14 mouse cellular contexts compared by ENCODE assay signal in genomic region chr3:127562974-127563373, GRCm38 (mm10).
"Had no signal": no experiment of that assay in that cellular context is flagged by ENCODE, and none has a peak within 500 bp of the region (broad histone marks: within the 10 kb centered on the region; RNA-seq: fewer than 3 reads in every experiment).

No protein-coding gene starts in this region.

- H3K27me3 ChIP-seq: midbrain, embryonic 13.5 days; midbrain, embryonic 15.5 days; neural tube, embryonic 12.5 days; stomach, embryonic 15.5 days had no signal

- DNase-seq: lung, adult 18-20 months; lung, embryonic 14.5 days; lung, postnatal 10 days; lung, postnatal 4 days; right cerebral cortex, postnatal 14 days; thymus, adult 2 months; thymus, postnatal 25 days; thymus, postnatal 4 days had no signal

- H3K9me3 ChIP-seq: midbrain, embryonic 13.5 days; midbrain, embryonic 15.5 days; neural tube, embryonic 12.5 days; stomach, embryonic 15.5 days had no signal

- H3K36me3 ChIP-seq: midbrain, embryonic 15.5 days had no signal

- H3K4me1 ChIP-seq: midbrain, embryonic 13.5 days; midbrain, embryonic 15.5 days; neural tube, embryonic 12.5 days; stomach, embryonic 15.5 days had no signal

- H3K27ac ChIP-seq: midbrain, embryonic 13.5 days; midbrain, embryonic 15.5 days; neural tube, embryonic 12.5 days; stomach, embryonic 15.5 days; stomach, postnatal 0 days had no signal

- ATAC-seq: midbrain, embryonic 13.5 days; midbrain, embryonic 15.5 days had no signal

- H3K9ac ChIP-seq: lung, embryonic 14.5 days; midbrain, embryonic 13.5 days; midbrain, embryonic 15.5 days; neural tube, embryonic 12.5 days; stomach, embryonic 15.5 days had no signal

- H3K4me2 ChIP-seq: lung, embryonic 14.5 days; midbrain, embryonic 11.5 days; midbrain, embryonic 13.5 days; midbrain, embryonic 15.5 days; neural tube, embryonic 12.5 days; stomach, embryonic 15.5 days had no signal

- H3K4me3 ChIP-seq: midbrain, embryonic 13.5 days; midbrain, embryonic 15.5 days; neural tube, embryonic 12.5 days; stomach, embryonic 15.5 days had no signal
